24 mouse cellular contexts compared by ENCODE assay signal in genomic region chr7:24571071-24571470, GRCm38 (mm10). TPM values are rescaled to one million over a fixed set of nuclear protein-coding genes. Genes with fewer than 3 reads are reported as not detected.
DNase-seq lines count a peak whose midpoint lies in the region; ATAC-seq and TF ChIP-seq lines count a peak whose summit lies in the region.
"Had no signal": no experiment of that assay in that cellular context is flagged by ENCODE, and none has a peak within 500 bp of the region (broad histone marks: within the 10 kb centered on the region; RNA-seq: fewer than 3 reads in every experiment).

No protein-coding gene starts in this region.

- no peak for DNase-seq in hindbrain, embryonic 14.5 days (ENCODE audit: low spot score)
- peak; percentile 61 for DNase-seq in splenic B cell, adult 2 months (ENCODE audit: low read depth, low spot score)
- no peak for DNase-seq in MN1 (ENCODE audit: low spot score)
- DNase-seq in liver, postnatal 0 days, result no peak
- DNase-seq: adrenal gland, adult 2 months; adrenal gland, postnatal 10 days; adrenal gland, postnatal 25 days; cerebellum, adult 11 months; cerebellum, adult 18-20 months; cerebellum, adult 8-10 months; cerebellum, adult 9-11 months; cerebellum, postnatal 14 days; cerebellum, postnatal 36 days; embryo, embryonic 11 days had no signal

- no peak overlapping the region for H3K27ac ChIP-seq in hindbrain, embryonic 13.5 days
- no peak overlapping the region for H3K27ac ChIP-seq in hindbrain, embryonic 14.5 days
- no peak overlapping the region for H3K27ac ChIP-seq in liver, postnatal 0 days (ENCODE audit: low read depth)
- H3K27ac ChIP-seq: embryonic facial prominence, embryonic 13.5 days; embryonic facial prominence, embryonic 15.5 days; forebrain, embryonic 10.5 days; forebrain, embryonic 12.5 days had no signal

- no peak for ATAC-seq in hindbrain, embryonic 13.5 days (ENCODE audit: low FRiP score)
- no peak for ATAC-seq in hindbrain, embryonic 14.5 days (ENCODE audit: low FRiP score)
- no peak for ATAC-seq in liver, postnatal 0 days
- ATAC-seq: forebrain, embryonic 14.5 days; forebrain, embryonic 16.5 days had no signal

- H3K9ac ChIP-seq in hindbrain, embryonic 13.5 days, result peak overlapping the region; percentile 43; the same call in 1 of the 2 replicates
- H3K9ac ChIP-seq in hindbrain, embryonic 14.5 days, result no peak overlapping the region
- H3K9ac ChIP-seq in liver, postnatal 0 days (replicated peaks), result no peak overlapping the region
- H3K9ac ChIP-seq: embryonic facial prominence, embryonic 13.5 days; embryonic facial prominence, embryonic 15.5 days; forebrain, embryonic 12.5 days had no signal

- 87% methylated on average over 4 of the region's 4 CpGs for WGBS in hindbrain, embryonic 13.5 days
- 88% methylated on average over 4 of the region's 4 CpGs for WGBS in hindbrain, embryonic 14.5 days
- 73% methylated on average over 4 of the region's 4 CpGs for WGBS in liver, postnatal 0 days (ENCODE audit: insufficient replicate concordance)

- no peak for TF ChIP-seq CTCF in liver, postnatal 0 days (IDR thresholded peaks at IDR 0.05; ENCODE audit: low read depth)

- H3K36me3 ChIP-seq in hindbrain, embryonic 13.5 days, result peaks cover 52% of the 10 kb centered on the region
- H3K36me3 ChIP-seq in hindbrain, embryonic 14.5 days (replicated peaks; ENCODE audit: control insufficient read depth, insufficient read depth), result peaks cover 32% of the 10 kb centered on the region
- no peaks in the 10 kb centered on the region; the same call in none of the 2 replicates for H3K36me3 ChIP-seq in splenic B cell, adult 2 months (ENCODE audit: control insufficient read depth, insufficient read depth, low read length, poor library complexity, severe bottlenecking)
- H3K36me3 ChIP-seq in liver, postnatal 0 days (replicated peaks; ENCODE audit: insufficient read depth, low read length), result peaks cover 24% of the 10 kb centered on the region

- H3K4me1 ChIP-seq in hindbrain, embryonic 13.5 days (replicated peaks), result no peaks in the 10 kb centered on the region
- H3K4me1 ChIP-seq in hindbrain, embryonic 14.5 days (replicated peaks; ENCODE audit: control insufficient read depth, insufficient read depth, low read length), result no peaks in the 10 kb centered on the region
- H3K4me1 ChIP-seq in liver, postnatal 0 days (ENCODE audit: insufficient read depth), result peaks cover 6% of the 10 kb centered on the region; the same call in 1 of the 2 replicates
- H3K4me1 ChIP-seq: embryonic facial prominence, embryonic 13.5 days; embryonic facial prominence, embryonic 15.5 days; forebrain, embryonic 12.5 days had no signal

- H3K27me3 ChIP-seq in hindbrain, embryonic 13.5 days, result no peaks in the 10 kb centered on the region
- H3K27me3 ChIP-seq in hindbrain, embryonic 14.5 days (ENCODE audit: control insufficient read depth, insufficient read depth, low read length), result no peaks in the 10 kb centered on the region
- H3K27me3 ChIP-seq in splenic B cell, adult 2 months (ENCODE audit: control insufficient read depth, insufficient read depth, low read length, poor library complexity, severe bottlenecking), result no peaks in the 10 kb centered on the region
- H3K27me3 ChIP-seq in liver, postnatal 0 days (ENCODE audit: insufficient read depth, low read length), result no peaks in the 10 kb centered on the region
- H3K27me3 ChIP-seq: embryonic facial prominence, embryonic 13.5 days; embryonic facial prominence, embryonic 15.5 days; forebrain, embryonic 12.5 days had no signal

- no peaks in the 10 kb centered on the region for H3K9me3 ChIP-seq in hindbrain, embryonic 13.5 days
- no peaks in the 10 kb centered on the region for H3K9me3 ChIP-seq in hindbrain, embryonic 14.5 days (ENCODE audit: control insufficient read depth, low read length)
- no peaks in the 10 kb centered on the region for H3K9me3 ChIP-seq in liver, postnatal 0 days (ENCODE audit: low read length)
- H3K9me3 ChIP-seq: embryonic facial prominence, embryonic 13.5 days; embryonic facial prominence, embryonic 15.5 days; forebrain, embryonic 10.5 days; forebrain, embryonic 12.5 days; G1E had no signal

- H3K4me2 ChIP-seq in hindbrain, embryonic 13.5 days, result no peak overlapping the region
- H3K4me2 ChIP-seq in hindbrain, embryonic 14.5 days (replicated peaks), result no peak overlapping the region
- H3K4me2 ChIP-seq in liver, postnatal 0 days (ENCODE audit: low read depth, low read length), result no peak overlapping the region
- H3K4me2 ChIP-seq: embryonic facial prominence, embryonic 13.5 days; embryonic facial prominence, embryonic 15.5 days; forebrain, embryonic 12.5 days had no signal

- H3K4me3 ChIP-seq in hindbrain, embryonic 13.5 days, result no peak overlapping the region
- no peak overlapping the region for H3K4me3 ChIP-seq in hindbrain, embryonic 14.5 days (replicated peaks; ENCODE audit: low read length)
- H3K4me3 ChIP-seq in liver, postnatal 0 days (ENCODE audit: low read depth, low read length), result no peak overlapping the region
- H3K4me3 ChIP-seq: embryonic facial prominence, embryonic 13.5 days; embryonic facial prominence, embryonic 15.5 days; erythroblast, embryonic 14.5 days; forebrain, embryonic 10.5 days; forebrain, embryonic 12.5 days had no signal

- no peak for TF ChIP-seq EP300 in liver, postnatal 0 days (IDR thresholded peaks at IDR 0.05; ENCODE audit: low read depth)

RNA-seq across cellular contexts. Expression of gene Ethe1, which starts 16.3 kb away (rescaled TPM):
- polyA plus RNA-seq in hindbrain, embryonic 13.5 days (2015; fragmentation: Nextera tagmentation; extraction: Ambion mirVana), result 15.1 and 18.7 TPM in 2 replicates
- polyA plus RNA-seq in hindbrain, embryonic 14.5 days (2014; fragmentation: Nextera tagmentation; extraction: Ambion mirVana), result 25.8 and 26.4 TPM in 2 replicates
- 39.7 and 40.9 TPM in 2 replicates for polyA plus RNA-seq in liver, postnatal 0 days (2015; fragmentation: Nextera tagmentation; extraction: Ambion mirVana)

RNA-seq across cellular contexts. Expression of gene Zfp575, which starts 16.4 kb away (rescaled TPM):
- polyA plus RNA-seq in hindbrain, embryonic 13.5 days (2015; fragmentation: Nextera tagmentation; extraction: Ambion mirVana), result 9.1 and 9.4 TPM in 2 replicates
- polyA plus RNA-seq in hindbrain, embryonic 14.5 days (2014; fragmentation: Nextera tagmentation; extraction: Ambion mirVana), result 10.3 and 11.4 TPM in 2 replicates
- polyA plus RNA-seq in liver, postnatal 0 days (2015; fragmentation: Nextera tagmentation; extraction: Ambion mirVana), result 0.13 and 0.15 TPM in 2 replicates
- polyA plus RNA-seq: G1E had no signal

RNA-seq across cellular contexts. Expression of gene Xrcc1, which starts 25.0 kb away (rescaled TPM):
- polyA plus RNA-seq in hindbrain, embryonic 13.5 days (2015; fragmentation: Nextera tagmentation; extraction: Ambion mirVana), result 61.3 and 63.9 TPM in 2 replicates
- polyA plus RNA-seq in hindbrain, embryonic 14.5 days (2014; fragmentation: Nextera tagmentation; extraction: Ambion mirVana), result 47.4 and 52.3 TPM in 2 replicates
- polyA plus RNA-seq in liver, postnatal 0 days (2015; fragmentation: Nextera tagmentation; extraction: Ambion mirVana), result 17.9 and 18.0 TPM in 2 replicates

RNA-seq across cellular contexts. Expression of gene Pinlyp, which starts 25.2 kb away (rescaled TPM):
- not detected in 2 replicates for polyA plus RNA-seq in hindbrain, embryonic 13.5 days (2015; fragmentation: Nextera tagmentation; extraction: Ambion mirVana)
- not detected in 2 replicates for polyA plus RNA-seq in hindbrain, embryonic 14.5 days (2014; fragmentation: Nextera tagmentation; extraction: Ambion mirVana)
- polyA plus RNA-seq in liver, postnatal 0 days (2015; fragmentation: Nextera tagmentation; extraction: Ambion mirVana), result 0.13 TPM in 1 of 2 replicates, not detected in the other
- polyA plus RNA-seq: adrenal gland, adult 2 months; embryonic facial prominence, embryonic 11.5 days; erythroblast, embryonic 14.5 days; forebrain, embryonic 10.5 days; forebrain, embryonic 12.5 days; forebrain, embryonic 16.5 days; G1E had no signal

RNA-seq across cellular contexts. Expression of gene Phldb3, which starts 39.5 kb away (rescaled TPM):
- not detected in 2 replicates for polyA plus RNA-seq in hindbrain, embryonic 13.5 days (2015; fragmentation: Nextera tagmentation; extraction: Ambion mirVana)
- not detected in 2 replicates for polyA plus RNA-seq in hindbrain, embryonic 14.5 days (2014; fragmentation: Nextera tagmentation; extraction: Ambion mirVana)
- 0.12 and 0.25 TPM in 2 replicates for polyA plus RNA-seq in liver, postnatal 0 days (2015; fragmentation: Nextera tagmentation; extraction: Ambion mirVana)
- polyA plus RNA-seq: forebrain, embryonic 10.5 days; forebrain, embryonic 12.5 days; forebrain, embryonic 14.5 days; forebrain, embryonic 16.5 days had no signal
